Mouse (Mus musculus): ENCODE measurements around the gene Zfp865. TPM values are rescaled to one million over a fixed set of nuclear protein-coding genes. Genes with fewer than 3 reads are reported as not detected.
A peak's percentile ranks its signal among the peaks of the same experiment; 100 is the strongest.
"Not testable (repeated sequence)": the region's sequence is repeated elsewhere in the genome, so short reads cannot be mapped to it uniquely, and the experiment has no call there.

Zfp865 gene
- polyA plus RNA-seq, 1 experiment = 30.3 TPM

- DNase-seq = no peak
- Histone ChIP-seq H3K27ac (ENCODE audit: insufficient read depth, low read length) (no peak overlapping the region), H3K4me1 (ENCODE audit: control insufficient read depth, insufficient read depth, low read length) (no peaks in the 10 kb centered on the region), H3K27me3 (ENCODE audit: control insufficient read depth, insufficient read depth, low read length) (no peaks in the 10 kb centered on the region), H3K4me3 (replicated peaks; ENCODE audit: insufficient read depth, low read depth, low read length) (no peak overlapping the region)
- TF ChIP-seq POLR2A (IDR thresholded peaks at IDR 0.05; ENCODE audit: borderline replicate concordance, insufficient read depth, low read length) (no peak), CTCF (IDR thresholded peaks at IDR 0.05; ENCODE audit: borderline replicate concordance, insufficient read depth, low read depth, low read length) (no peak)
- WGBS = 98% methylated on average over 21 of the region's 21 CpGs
Measured at GRCm38 (mm10) chr7:5017931-5018330, 2.2 kb upstream of the Zfp865 start.

- H3K27ac ChIP-seq (ENCODE audit: insufficient read depth, low read length); H3K4me1 ChIP-seq (ENCODE audit: control insufficient read depth, insufficient read depth, low read length); DNase-seq; H3K4me3 ChIP-seq (replicated peaks; ENCODE audit: insufficient read depth, low read depth, low read length); H3K27me3 ChIP-seq (ENCODE audit: control insufficient read depth, insufficient read depth, low read length): not testable (repeated sequence)
- 24% methylated on average over 8 of the region's 8 CpGs for WGBS
Measured at GRCm38 (mm10) chr7:5019576-5019975, 600 bp upstream of the Zfp865 start.

DNA sequence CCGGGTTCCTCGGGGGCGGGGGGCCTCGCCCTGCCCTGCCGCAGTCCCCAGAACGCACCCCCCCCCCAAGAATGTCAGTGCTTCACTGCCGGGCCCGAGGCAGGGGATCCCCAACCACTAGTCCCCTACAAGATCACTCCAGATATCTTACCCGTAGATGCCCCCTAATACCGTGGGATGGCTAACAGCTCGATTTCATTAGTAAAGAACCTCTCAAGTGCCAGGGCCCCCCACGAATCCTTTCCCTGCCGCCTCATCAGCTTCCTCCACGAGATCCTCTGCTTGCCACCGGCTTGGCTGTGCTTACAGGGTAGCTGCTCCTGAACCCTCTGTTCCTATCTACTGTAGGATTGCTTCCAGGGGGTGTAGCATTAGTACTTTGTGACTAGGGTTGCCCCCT lies 509 bp downstream of the Zfp865 start:
- WGBS = under 1% methylated on average over 15 of the region's 15 CpGs
- H3K4me3 ChIP-seq (replicated peaks; ENCODE audit: insufficient read depth, low read depth, low read length) = peak overlapping the region; percentile 69

GRCm38 (mm10) chr7:5021197-5021596 lies 1.0 kb downstream of the Zfp865 start:
- no peaks in the 10 kb centered on the region for H3K4me1 ChIP-seq (ENCODE audit: control insufficient read depth, insufficient read depth, low read length)
- DNase-seq = no peak
- no peaks in the 10 kb centered on the region for H3K27me3 ChIP-seq (ENCODE audit: control insufficient read depth, insufficient read depth, low read length)
- TF ChIP-seq CTCF (IDR thresholded peaks at IDR 0.05; ENCODE audit: borderline replicate concordance, insufficient read depth, low read depth, low read length) (no peak), POLR2A (IDR thresholded peaks at IDR 0.05; ENCODE audit: borderline replicate concordance, insufficient read depth, low read length) (no peak)
- 42% methylated on average over 5 of the region's 5 CpGs for WGBS
- peak overlapping the region; percentile 69 for H3K4me3 ChIP-seq (replicated peaks; ENCODE audit: insufficient read depth, low read depth, low read length)
- H3K27ac ChIP-seq (ENCODE audit: insufficient read depth, low read length) = no peak overlapping the region

More for the DNA sequence above, 509 bp downstream of the Zfp865 start:
- no peaks in the 10 kb centered on the region for H3K4me1 ChIP-seq (ENCODE audit: control insufficient read depth, insufficient read depth, low read length)
- no peak for TF ChIP-seq CTCF (IDR thresholded peaks at IDR 0.05; ENCODE audit: borderline replicate concordance, insufficient read depth, low read depth, low read length)
- no peak for TF ChIP-seq POLR2A (IDR thresholded peaks at IDR 0.05; ENCODE audit: borderline replicate concordance, insufficient read depth, low read length)
- no peak for DNase-seq
- no peaks in the 10 kb centered on the region for H3K27me3 ChIP-seq (ENCODE audit: control insufficient read depth, insufficient read depth, low read length)
- H3K27ac ChIP-seq (ENCODE audit: insufficient read depth, low read length) = peak overlapping the region; percentile 31; the same call in 1 of the 2 replicates

GRCm38 (mm10) chr7:5029543-5029942 lies 9.4 kb downstream of the Zfp865 start:
- H3K27me3 ChIP-seq (ENCODE audit: control insufficient read depth, insufficient read depth, low read length) = no peaks in the 10 kb centered on the region
- no peak overlapping the region for H3K27ac ChIP-seq (ENCODE audit: insufficient read depth, low read length)
- WGBS = 96% methylated on average over 22 of the region's 22 CpGs
- no peaks in the 10 kb centered on the region for H3K4me1 ChIP-seq (ENCODE audit: control insufficient read depth, insufficient read depth, low read length)
- H3K4me3 ChIP-seq (replicated peaks; ENCODE audit: insufficient read depth, low read depth, low read length) = no peak overlapping the region
- TF ChIP-seq CTCF (IDR thresholded peaks at IDR 0.05; ENCODE audit: borderline replicate concordance, insufficient read depth, low read depth, low read length) = no peak
- TF ChIP-seq POLR2A (IDR thresholded peaks at IDR 0.05; ENCODE audit: borderline replicate concordance, insufficient read depth, low read length) = no peak
- no peak for DNase-seq

- H3K4me1 ChIP-seq (ENCODE audit: control insufficient read depth, insufficient read depth, low read length) = no peaks in the 10 kb centered on the region
- H3K4me3 ChIP-seq (replicated peaks; ENCODE audit: insufficient read depth, low read depth, low read length) = no peak overlapping the region
- DNase-seq = no peak
- 92% methylated on average over 21 of the region's 21 CpGs for WGBS
- H3K27me3 ChIP-seq (ENCODE audit: control insufficient read depth, insufficient read depth, low read length) = no peaks in the 10 kb centered on the region
- no peak overlapping the region for H3K27ac ChIP-seq (ENCODE audit: insufficient read depth, low read length)
- no peak for TF ChIP-seq POLR2A (IDR thresholded peaks at IDR 0.05; ENCODE audit: borderline replicate concordance, insufficient read depth, low read length)
Measured at GRCm38 (mm10) chr7:5029946-5030345, 9.8 kb downstream of the Zfp865 start.

DNA sequence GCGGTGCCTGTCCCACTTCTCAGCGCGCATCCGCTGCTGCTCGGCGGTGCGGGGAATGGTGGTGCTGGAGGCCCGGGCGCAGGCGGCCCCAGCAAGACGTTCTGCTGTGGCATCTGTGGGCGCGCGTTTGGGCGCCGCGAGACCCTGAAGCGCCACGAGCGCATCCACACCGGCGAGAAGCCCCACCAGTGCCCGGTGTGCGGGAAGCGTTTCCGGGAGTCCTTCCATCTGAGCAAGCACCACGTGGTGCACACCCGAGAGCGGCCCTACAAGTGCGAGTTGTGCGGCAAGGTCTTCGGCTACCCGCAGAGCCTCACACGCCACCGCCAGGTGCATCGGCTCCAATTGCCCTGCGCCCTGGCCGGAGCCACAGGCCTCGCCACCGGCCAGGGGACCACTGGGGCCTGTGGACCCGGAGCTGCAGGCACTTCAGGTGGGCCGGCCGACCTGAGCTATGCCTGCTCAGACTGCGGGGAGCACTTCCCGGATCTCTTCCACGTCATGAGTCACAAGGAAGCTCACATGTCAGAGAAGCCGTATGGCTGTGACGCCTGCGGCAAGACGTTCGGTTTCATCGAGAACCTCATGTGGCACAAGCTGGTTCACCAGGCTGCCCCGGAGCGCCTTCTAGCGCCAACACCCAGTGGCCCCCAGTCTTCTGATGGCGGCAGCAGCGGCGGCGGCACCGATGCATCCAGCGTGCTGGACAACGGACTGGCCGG lies 10.5 kb downstream of the Zfp865 start:
- H3K27me3 ChIP-seq (ENCODE audit: control insufficient read depth, insufficient read depth, low read length) = no peaks in the 10 kb centered on the region
- no peak overlapping the region for H3K27ac ChIP-seq (ENCODE audit: insufficient read depth, low read length)
- 90% methylated on average over 63 of the region's 63 CpGs for WGBS
- H3K4me3 ChIP-seq (replicated peaks; ENCODE audit: insufficient read depth, low read depth, low read length) = no peak overlapping the region
- no peak for DNase-seq
- no peaks in the 10 kb centered on the region for H3K4me1 ChIP-seq (ENCODE audit: control insufficient read depth, insufficient read depth, low read length)
- TF ChIP-seq POLR2A (IDR thresholded peaks at IDR 0.05; ENCODE audit: borderline replicate concordance, insufficient read depth, low read length) (no peak), CTCF (IDR thresholded peaks at IDR 0.05; ENCODE audit: borderline replicate concordance, insufficient read depth, low read depth, low read length) (no peak)

DNA sequence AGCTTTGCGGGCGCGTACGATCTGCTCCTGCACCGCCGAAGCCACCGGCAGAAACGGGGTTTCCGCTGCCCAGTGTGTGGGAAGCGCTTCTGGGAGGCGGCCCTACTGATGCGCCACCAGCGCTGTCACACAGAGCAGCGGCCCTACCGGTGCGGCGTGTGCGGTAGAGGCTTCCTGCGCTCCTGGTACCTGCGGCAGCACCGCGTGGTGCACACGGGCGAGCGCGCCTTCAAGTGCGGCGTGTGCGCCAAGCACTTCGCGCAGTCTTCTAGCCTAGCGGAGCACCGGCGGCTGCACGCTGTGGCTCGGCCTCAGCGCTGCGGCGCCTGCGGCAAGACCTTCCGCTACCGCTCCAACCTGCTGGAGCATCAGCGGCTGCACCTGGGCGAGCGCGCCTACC lies 11.3 kb downstream of the Zfp865 start:
- no peak for DNase-seq
- H3K4me1 ChIP-seq (ENCODE audit: control insufficient read depth, insufficient read depth, low read length) = no peaks in the 10 kb centered on the region
- H3K4me3 ChIP-seq (replicated peaks; ENCODE audit: insufficient read depth, low read depth, low read length) = no peak overlapping the region
- H3K27ac ChIP-seq (ENCODE audit: insufficient read depth, low read length) = no peak overlapping the region
- 90% methylated on average over 46 of the region's 46 CpGs for WGBS
- no peaks in the 10 kb centered on the region for H3K27me3 ChIP-seq (ENCODE audit: control insufficient read depth, insufficient read depth, low read length)
- TF ChIP-seq POLR2A (IDR thresholded peaks at IDR 0.05; ENCODE audit: borderline replicate concordance, insufficient read depth, low read length) (no peak), CTCF (IDR thresholded peaks at IDR 0.05; ENCODE audit: borderline replicate concordance, insufficient read depth, low read depth, low read length) (no peak)
